Mouse (Mus musculus) mouse embryonic stem cell (cell line): ENCODE measurements around the gene Zbtb16.

ENCODE experiments used
- in situ Hi-C, 2 experiments: fragments of 300-500 bp; cut with MboI; formaldehyde crosslinking; loops; 1 replicate in 1 of 2; 3 replicates in 1 of 2; pipeline ENCODE4 v1.14.3; 2019 to 2020; ENCODE audit warnings: low sequenced_read_pairs in 2 of 2, low pct_unique_long_range_greater_than_20kb in 1 of 2, mixed read lengths in 1 of 2; ENCODE audit not compliant: unreplicated experiment in 1 of 2

Zbtb16 gene

GRCm38 (mm10) chr9:48701296-48701695 lies 134.7 kb downstream of the Zbtb16 start:
- in situ Hi-C loops: no loop called here

- in situ Hi-C loops: no loop called here
Measured at GRCm38 (mm10) chr9:48700871-48701270, 135.2 kb downstream of the Zbtb16 start.

GRCm38 (mm10) chr9:48697470-48697815 lies 138.6 kb downstream of the Zbtb16 start:
- in situ Hi-C loops: no loop called here

- in situ Hi-C loops: no loop called here
Measured at GRCm38 (mm10) chr9:48696731-48697469, 139.1 kb downstream of the Zbtb16 start.

GRCm38 (mm10) chr9:48696330-48696729 lies 139.7 kb downstream of the Zbtb16 start:
- in situ Hi-C loops: no loop called here

- in situ Hi-C loops: no loop called here
Measured at GRCm38 (mm10) chr9:48695796-48696195, 140.2 kb downstream of the Zbtb16 start.

GRCm38 (mm10) chr9:48694616-48695061 lies 141.4 kb downstream of the Zbtb16 start:
- in situ Hi-C loops: no loop called here

GRCm38 (mm10) chr9:48693696-48694095 lies 142.3 kb downstream of the Zbtb16 start:
- in situ Hi-C loops: no loop called here

GRCm38 (mm10) chr9:48689718-48689980 lies 146.4 kb downstream of the Zbtb16 start:
- in situ Hi-C loops: no loop called here

GRCm38 (mm10) chr9:48688859-48689717 lies 146.9 kb downstream of the Zbtb16 start:
- in situ Hi-C loops: no loop called here

- in situ Hi-C loops: no loop called here
Measured at GRCm38 (mm10) chr9:48687891-48688290, 148.1 kb downstream of the Zbtb16 start.

- in situ Hi-C loops: no loop called here
Measured at GRCm38 (mm10) chr9:48685721-48686120, 150.3 kb downstream of the Zbtb16 start.

GRCm38 (mm10) chr9:48684144-48684543 lies 151.9 kb downstream of the Zbtb16 start:
- in situ Hi-C loops: no loop called here

GRCm38 (mm10) chr9:48681193-48681592 lies 154.8 kb downstream of the Zbtb16 start:
- in situ Hi-C loops: no loop called here

- in situ Hi-C loops: no loop called here
Measured at GRCm38 (mm10) chr9:48678426-48679358, 157.3 kb downstream of the Zbtb16 start.

- in situ Hi-C loops: no loop called here
Measured at GRCm38 (mm10) chr9:48675151-48675790, 160.8 kb downstream of the Zbtb16 start.

- in situ Hi-C loops: loop anchor here in 1 of 2 experiments (25.0 kb wide), 1 partner anchor 188 kb away; no protein-coding TSS in a partner anchor
Measured at GRCm38 (mm10) chr9:48674359-48675015, 161.5 kb downstream of the Zbtb16 start.

GRCm38 (mm10) chr9:48673804-48674203 lies 162.2 kb downstream of the Zbtb16 start:
- in situ Hi-C loops: loop anchor here in 1 of 2 experiments (25.0 kb wide), 1 partner anchor 188 kb away; no protein-coding TSS in a partner anchor
